Mouse (Mus musculus): Measurements from ENCODE around the gene Zfp36l2. TPM values are rescaled to one million over a fixed set of nuclear protein-coding genes. Genes with fewer than 3 reads are reported as not detected.
"Not testable (repeated sequence)": the region's sequence is repeated elsewhere in the genome, so short reads cannot be mapped to it uniquely, and the experiment has no call there.

Zfp36l2 gene
- total RNA-seq (2014; rRNA removed) (13.3 and 16.7 TPM in 2 replicates), polyA plus RNA-seq (2015; fragmentation: Nextera tagmentation; extraction: Ambion mirVana) (5.4 and 5.5 TPM in 2 replicates)

DNA sequence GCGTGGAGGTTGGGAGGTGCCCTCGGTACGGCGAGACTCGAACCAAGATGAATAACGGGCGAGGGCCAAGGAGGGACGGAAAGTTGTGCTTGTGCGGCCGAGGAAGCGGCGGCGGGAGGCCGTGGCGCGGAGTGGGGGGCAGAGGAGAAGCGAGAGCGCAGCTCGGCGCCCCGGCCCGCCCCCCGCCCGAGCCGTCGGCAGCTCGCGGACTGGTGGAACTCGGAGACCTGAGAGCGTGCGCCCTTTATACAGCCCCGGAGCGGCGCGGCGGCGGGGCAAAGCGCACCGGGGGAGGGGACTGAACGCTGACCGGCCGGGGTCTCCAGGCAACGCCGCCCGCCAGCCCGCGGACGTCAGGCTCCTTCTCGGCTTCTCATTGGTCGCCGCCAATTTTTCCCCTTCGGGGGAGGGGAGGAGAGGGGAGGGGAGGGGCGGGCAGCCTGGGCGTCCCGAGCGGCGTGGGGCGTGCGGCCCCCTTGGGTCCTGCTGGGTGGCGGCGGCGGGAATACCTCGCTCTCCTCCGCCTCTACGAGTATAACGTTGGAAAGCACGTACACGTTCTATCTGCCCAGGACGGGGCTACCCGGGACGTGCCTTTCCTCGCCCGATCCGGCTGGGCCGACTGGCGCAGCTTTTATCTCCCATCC is at the start of gene Zfp36l2:
Gene Zfp36l2, minus strand, starts transcription at position 221 of the 647 bp plus-strand sequence.
- Histone ChIP-seq H3K4me3 (ENCODE audit: low read length) (peak within 1 kb of the TSS; percentile 55), H3K4me2 (ENCODE audit: low read depth, low read length) (peak within 1 kb of the TSS; percentile 67), H3K36me3 (ENCODE audit: insufficient read depth, low read length) (no peaks in the 10 kb centered on the region), H3K4me1 (ENCODE audit: insufficient read depth, low read length) (no peaks in the 10 kb centered on the region), H3K9ac (replicated peaks; ENCODE audit: low read length) (peak within 1 kb of the TSS; percentile 65), H3K9me3 (ENCODE audit: low read length) (no peaks in the 10 kb centered on the region), H3K27me3 (ENCODE audit: insufficient read depth, low read length) (no peaks in the 10 kb centered on the region), H3K27ac (peak within 1 kb of the TSS; percentile 86)
- under 1% methylated on average over 51 of the region's 76 CpGs for WGBS
- ATAC-seq = peak; percentile 87
- DNase-seq (ENCODE audit: low spot score) = peak; percentile 92
- TF ChIP-seq CTCF (IDR thresholded peaks at IDR 0.05; ENCODE audit: low read depth) = no peak

DNA sequence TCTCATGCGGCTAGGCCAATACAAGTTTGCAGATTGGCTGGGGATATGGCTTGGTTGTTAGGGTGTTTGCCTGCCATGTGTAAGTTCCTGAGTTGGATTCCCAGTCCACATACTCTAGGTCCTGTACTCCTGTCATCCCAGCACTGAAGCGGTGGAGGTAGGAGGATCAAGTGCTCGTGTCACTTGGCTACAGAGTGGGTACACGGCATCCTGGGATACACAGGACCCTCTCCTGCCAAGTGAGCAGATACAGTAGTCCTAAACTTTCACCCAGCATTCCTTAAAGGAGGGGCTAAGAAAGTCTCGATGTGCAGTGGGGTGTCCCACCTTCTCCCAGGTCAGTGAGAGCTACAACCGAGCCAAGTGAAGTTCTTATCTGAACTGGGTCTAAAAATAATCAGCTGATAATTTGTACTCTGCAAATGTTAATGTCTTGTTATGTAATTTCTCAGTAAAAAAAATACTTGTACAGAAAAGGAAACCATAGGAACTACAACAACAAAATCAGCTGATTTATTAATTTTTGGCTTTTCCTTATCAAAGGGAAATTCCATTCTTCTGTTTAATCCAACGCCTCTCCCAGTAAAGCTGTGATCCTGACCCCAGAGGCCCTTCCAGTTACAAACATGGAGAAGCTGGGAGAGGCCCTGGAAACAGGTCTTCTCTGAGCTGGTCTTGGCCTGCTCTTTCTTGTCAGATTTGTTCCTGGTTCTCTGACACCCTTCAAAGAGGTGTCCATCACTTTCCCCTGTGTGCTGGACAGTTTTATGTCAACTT is 49.2 kb upstream of the Zfp36l2 start:
- Histone ChIP-seq H3K9ac (replicated peaks; ENCODE audit: low read length) (no peak overlapping the region), H3K4me2 (ENCODE audit: low read depth, low read length) (no peak overlapping the region), H3K27me3 (ENCODE audit: insufficient read depth, low read length) (no peaks in the 10 kb centered on the region), H3K9me3 (ENCODE audit: low read length) (no peaks in the 10 kb centered on the region), H3K4me1 (ENCODE audit: insufficient read depth, low read length) (no peaks in the 10 kb centered on the region), H3K4me3 (ENCODE audit: low read length) (no peak overlapping the region), H3K27ac (no peak overlapping the region), H3K36me3 (ENCODE audit: insufficient read depth, low read length) (no peaks in the 10 kb centered on the region)
- no peak for TF ChIP-seq CTCF (IDR thresholded peaks at IDR 0.05; ENCODE audit: low read depth)
- no peak for DNase-seq (ENCODE audit: low spot score)
- 92% methylated on average over 7 of the region's 7 CpGs for WGBS
- no peak for ATAC-seq

DNA sequence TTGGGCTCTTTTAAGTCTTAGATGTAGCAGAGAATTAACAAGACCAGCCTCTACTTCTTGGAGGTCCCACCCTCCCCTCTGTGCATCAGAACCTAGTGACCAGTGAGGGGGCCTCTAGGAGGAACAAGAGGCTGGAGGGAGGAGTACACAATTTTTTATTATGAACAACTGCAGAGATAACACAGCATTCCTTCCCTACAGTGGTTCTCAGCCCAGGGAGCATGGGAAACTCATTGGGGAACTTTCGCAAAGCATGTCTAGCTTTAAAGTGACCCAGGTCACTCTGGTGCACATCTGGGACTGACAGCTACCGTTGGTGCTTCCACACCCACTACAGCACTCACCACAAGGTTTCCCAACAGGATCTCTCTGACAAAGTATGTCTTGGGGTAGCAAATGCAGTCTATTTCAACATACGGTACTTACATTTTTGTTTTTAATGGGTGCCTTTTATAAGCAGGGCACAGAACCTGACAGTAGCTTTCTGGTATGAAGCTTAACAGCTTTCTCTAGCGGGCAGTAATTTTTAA is 47.7 kb upstream of the Zfp36l2 start:
- ATAC-seq = no peak
- 93% methylated on average over 4 of the region's 4 CpGs for WGBS
- no peak overlapping the region for H3K9ac ChIP-seq (replicated peaks; ENCODE audit: low read length)
- DNase-seq (ENCODE audit: low spot score) = no peak
- no peaks in the 10 kb centered on the region for H3K9me3 ChIP-seq (ENCODE audit: low read length)
- H3K4me2 ChIP-seq (ENCODE audit: low read depth, low read length) = no peak overlapping the region
- no peaks in the 10 kb centered on the region for H3K4me1 ChIP-seq (ENCODE audit: insufficient read depth, low read length)
- H3K36me3 ChIP-seq (ENCODE audit: insufficient read depth, low read length) = no peaks in the 10 kb centered on the region
- H3K4me3 ChIP-seq (ENCODE audit: low read length) = no peak overlapping the region
- no peaks in the 10 kb centered on the region for H3K27me3 ChIP-seq (ENCODE audit: insufficient read depth, low read length)
- no peak for TF ChIP-seq CTCF (IDR thresholded peaks at IDR 0.05; ENCODE audit: low read depth)
- no peak overlapping the region for H3K27ac ChIP-seq

DNA sequence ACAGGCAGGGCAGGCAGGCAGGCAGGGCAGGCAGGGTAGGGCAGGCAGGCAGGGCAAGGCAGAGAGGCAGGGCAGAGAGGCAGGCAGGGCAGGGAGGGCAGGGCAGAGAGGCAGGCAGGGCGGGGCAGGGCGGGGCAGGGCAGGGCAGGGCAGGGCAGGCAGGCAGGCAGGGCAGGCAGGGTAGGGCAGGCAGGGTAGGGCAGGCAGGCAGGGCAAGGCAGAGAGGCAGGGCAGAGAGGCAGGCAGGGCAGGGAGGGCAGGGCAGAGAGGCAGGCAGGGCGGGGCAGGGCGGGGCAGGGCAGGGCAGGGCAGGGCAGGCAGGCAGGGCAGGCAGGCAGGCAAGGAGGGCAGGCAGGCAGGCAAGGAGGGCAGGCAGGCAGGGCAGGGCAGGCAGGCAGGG is 47.0 kb upstream of the Zfp36l2 start:
- not testable (repeated sequence) for H3K4me3 ChIP-seq (ENCODE audit: low read length); DNase-seq (ENCODE audit: low spot score); H3K9me3 ChIP-seq (ENCODE audit: low read length); H3K27ac ChIP-seq; H3K36me3 ChIP-seq (ENCODE audit: insufficient read depth, low read length); H3K4me1 ChIP-seq (ENCODE audit: insufficient read depth, low read length); H3K9ac ChIP-seq (replicated peaks; ENCODE audit: low read length); H3K27me3 ChIP-seq (ENCODE audit: insufficient read depth, low read length); H3K4me2 ChIP-seq (ENCODE audit: low read depth, low read length); ATAC-seq
- WGBS = no CpG with 5 or more reads among the region's 4 CpGs

DNA sequence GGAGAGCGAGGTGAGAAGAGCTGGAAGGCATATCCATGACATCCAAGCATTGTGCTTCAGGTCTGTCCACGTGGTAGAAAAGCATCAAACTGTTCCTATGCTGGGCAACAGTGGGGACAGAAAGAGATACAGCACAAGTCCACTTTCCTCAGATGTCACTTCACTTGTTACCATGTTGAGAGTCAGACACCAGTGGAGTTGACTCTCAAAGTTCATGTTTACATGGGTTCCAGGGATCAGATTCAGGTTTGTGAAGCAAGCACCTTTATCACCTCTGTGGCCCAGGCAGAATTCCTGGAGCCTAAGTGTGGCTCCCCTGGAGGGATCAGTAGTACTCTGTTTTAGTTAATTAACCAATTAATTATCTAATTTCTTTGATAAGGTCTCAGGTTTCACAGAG is 46.0 kb upstream of the Zfp36l2 start:
- no peak for DNase-seq (ENCODE audit: low spot score)
- no peak overlapping the region for H3K27ac ChIP-seq
- no peak overlapping the region for H3K4me2 ChIP-seq (ENCODE audit: low read depth, low read length)
- no peak overlapping the region for H3K9ac ChIP-seq (replicated peaks; ENCODE audit: low read length)
- WGBS = 94% methylated on average over 2 of the region's 2 CpGs
- no peak for ATAC-seq
- H3K9me3 ChIP-seq (ENCODE audit: low read length) = no peaks in the 10 kb centered on the region
- no peak overlapping the region for H3K4me3 ChIP-seq (ENCODE audit: low read length)
- H3K4me1 ChIP-seq (ENCODE audit: insufficient read depth, low read length) = no peaks in the 10 kb centered on the region
- no peaks in the 10 kb centered on the region for H3K36me3 ChIP-seq (ENCODE audit: insufficient read depth, low read length)
- no peaks in the 10 kb centered on the region for H3K27me3 ChIP-seq (ENCODE audit: insufficient read depth, low read length)
- no peak for TF ChIP-seq CTCF (IDR thresholded peaks at IDR 0.05; ENCODE audit: low read depth)

DNA sequence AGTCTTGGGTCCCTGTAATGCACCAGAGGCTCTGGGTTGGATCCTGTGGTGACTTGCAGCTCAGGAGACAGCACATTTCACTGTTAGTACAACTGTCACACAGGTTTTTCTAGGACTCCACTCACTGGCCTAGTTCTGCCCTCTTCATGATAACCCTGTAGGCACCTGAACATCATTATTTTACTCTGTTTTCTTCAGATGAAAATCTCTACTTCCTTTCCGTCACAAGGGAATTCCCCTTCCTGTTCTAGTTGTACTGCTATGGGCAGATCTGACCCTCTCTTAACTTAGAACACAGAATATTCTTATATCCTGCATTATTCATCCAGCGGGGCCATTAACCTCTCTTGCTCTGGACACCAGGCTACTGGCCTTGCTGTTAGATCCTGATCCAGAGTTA is 43.6 kb upstream of the Zfp36l2 start:
- ATAC-seq (no peak), DNase-seq (ENCODE audit: low spot score) (no peak)
- Histone ChIP-seq H3K9ac (replicated peaks; ENCODE audit: low read length) (no peak overlapping the region), H3K9me3 (ENCODE audit: low read length) (no peaks in the 10 kb centered on the region), H3K4me2 (ENCODE audit: low read depth, low read length) (no peak overlapping the region), H3K4me3 (ENCODE audit: low read length) (no peak overlapping the region), H3K36me3 (ENCODE audit: insufficient read depth, low read length) (0 out of 2 replicates have a peak, but pooled peaks cover 16% of the 10 kb centered on the region), H3K27ac (no peak overlapping the region), H3K27me3 (ENCODE audit: insufficient read depth, low read length) (no peaks in the 10 kb centered on the region), H3K4me1 (ENCODE audit: insufficient read depth, low read length) (no peaks in the 10 kb centered on the region)
- TF ChIP-seq CTCF (IDR thresholded peaks at IDR 0.05; ENCODE audit: low read depth) = no peak
- 90% methylated on average over 2 of the region's 2 CpGs for WGBS
